Mouse (Mus musculus) cerebellum, postnatal 36 days (tissue): ENCODE data around the gene Atp12a.

Experiments used
- DNase-seq, 2 experiments: peaks; one replicate each; pipeline ENCODE4 v3.0.0; 2021 to 2022; ENCODE audit warnings: mixed read lengths in 2 of 2

Gene Atp12a

DNA sequence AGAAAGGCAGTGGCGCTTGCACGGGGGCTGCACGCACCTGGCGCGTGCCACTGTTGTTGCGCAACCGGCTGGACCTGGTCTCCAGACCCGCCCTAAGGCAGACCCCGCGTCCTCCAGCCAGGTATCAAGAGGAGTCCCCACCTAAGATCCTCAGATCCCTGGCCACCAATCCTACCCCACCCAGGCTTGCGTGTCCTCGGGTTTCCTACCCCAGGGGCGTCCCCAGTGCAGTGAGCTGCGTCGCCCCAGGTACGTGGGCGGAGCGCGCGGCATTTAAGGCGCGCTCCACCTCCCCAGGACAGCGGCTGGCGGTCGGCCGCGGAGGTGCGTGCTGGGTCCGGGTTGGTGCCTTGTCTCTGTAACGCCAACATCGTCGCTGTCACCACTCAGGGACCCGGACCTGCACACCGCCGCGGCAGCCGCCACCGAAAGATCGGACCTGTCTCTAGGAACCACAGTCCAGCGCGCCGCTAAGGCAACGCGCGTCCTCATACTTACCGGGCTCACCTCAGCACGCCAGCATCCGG lies at the start of gene Atp12a:
Gene Atp12a, plus strand, starts transcription at position 358 of the 527 bp plus-strand sequence.
- no peak for DNase-seq

DNA sequence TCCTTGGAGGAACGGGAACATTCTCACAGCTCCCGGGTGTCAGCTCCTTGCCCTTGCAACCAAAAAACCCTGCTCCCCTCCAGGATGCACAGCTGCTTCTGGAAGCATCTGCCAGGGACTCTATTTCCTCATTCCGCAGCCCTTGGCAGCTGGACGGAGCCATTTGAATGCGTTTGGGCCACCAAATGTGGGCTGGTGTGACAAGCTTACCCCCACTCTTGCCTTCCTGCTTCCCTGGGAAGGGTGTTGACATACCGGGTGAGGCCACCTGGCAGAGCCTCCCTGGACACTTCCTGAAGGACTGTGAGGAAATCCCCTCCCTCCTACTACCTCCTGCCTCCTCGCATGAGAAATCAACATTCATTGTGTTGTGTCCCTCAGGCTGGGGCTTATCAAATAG lies 49.3 kb upstream of the Atp12a start:
- DNase-seq = no peak

DNA sequence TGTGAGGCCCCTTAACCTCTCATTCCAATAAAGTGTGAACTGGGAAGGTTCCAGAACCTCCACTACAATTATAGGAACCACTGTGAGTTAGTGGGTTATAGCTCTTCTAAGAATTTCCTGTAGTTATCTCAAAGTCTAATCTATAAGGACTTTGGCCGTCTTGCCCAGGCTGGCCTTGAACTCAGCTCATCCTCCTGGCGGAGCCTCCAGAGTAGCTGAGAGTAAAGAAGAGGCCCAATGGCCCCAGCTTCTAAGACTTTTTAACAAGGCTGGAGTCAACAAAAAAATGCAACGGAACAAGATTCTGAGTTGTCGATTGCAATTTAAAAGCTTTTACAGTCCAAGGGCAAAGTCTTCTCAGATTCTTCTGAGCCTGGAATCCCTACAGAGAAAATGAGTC lies 48.5 kb upstream of the Atp12a start:
- no peak for DNase-seq

DNA sequence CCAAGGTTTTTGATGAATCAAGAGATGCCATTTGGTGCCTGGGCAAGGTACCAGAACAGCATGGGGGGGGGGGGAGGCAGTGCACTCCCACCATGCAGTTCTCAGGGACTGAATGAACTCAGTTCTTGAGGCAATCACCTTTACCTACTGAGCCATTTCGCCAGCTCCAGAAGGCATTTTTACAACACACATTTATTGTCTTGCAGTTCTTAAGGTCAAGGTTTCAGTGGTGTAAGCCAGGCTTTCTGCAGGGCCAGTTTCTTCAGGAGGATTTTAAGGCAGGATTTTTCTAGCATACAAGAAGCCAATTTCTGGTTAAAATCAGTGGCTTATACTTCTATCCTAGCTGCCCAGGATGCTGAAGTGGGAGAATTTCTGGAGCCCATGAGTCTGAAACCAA lies 41.9 kb upstream of the Atp12a start:
- DNase-seq = no peak

DNA sequence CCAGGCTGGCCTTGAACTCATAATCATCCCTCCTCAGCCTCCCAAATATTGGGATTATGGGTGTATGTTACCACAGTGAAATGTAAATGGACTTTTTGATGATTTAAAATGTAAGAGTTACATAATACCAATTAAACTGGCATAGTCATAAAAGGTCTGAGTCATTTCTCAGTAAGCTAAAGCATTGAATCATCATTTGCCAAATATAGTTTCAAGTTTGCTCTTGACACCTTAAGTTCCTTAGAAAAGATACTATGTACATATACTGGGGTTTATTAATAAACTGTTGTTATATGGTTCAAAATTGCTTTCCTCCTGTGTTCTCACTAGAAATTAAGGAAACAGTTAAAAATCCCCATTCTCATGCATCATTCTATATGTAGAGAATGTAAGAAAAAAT lies 39.8 kb upstream of the Atp12a start:
- no peak for DNase-seq

DNA sequence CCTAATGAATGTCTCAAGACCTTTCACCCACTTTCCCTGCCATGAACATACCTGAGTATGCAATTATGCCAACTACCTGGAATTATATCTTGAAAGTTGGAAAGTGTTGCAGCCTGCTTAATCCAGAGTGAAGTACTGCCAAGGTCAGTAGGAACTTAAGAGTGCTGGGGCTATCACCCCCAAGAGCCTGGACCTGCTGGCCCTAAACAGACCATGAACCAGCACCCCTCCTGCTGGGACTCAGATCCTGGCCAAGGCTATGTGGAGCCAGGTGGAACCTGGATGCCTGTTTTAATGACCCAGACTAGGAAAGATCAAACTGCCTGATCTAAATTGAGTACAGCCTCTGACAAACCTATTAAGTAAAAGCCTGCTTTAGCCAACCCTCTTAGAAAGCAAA lies 31.2 kb upstream of the Atp12a start:
- DNase-seq = no peak

DNA sequence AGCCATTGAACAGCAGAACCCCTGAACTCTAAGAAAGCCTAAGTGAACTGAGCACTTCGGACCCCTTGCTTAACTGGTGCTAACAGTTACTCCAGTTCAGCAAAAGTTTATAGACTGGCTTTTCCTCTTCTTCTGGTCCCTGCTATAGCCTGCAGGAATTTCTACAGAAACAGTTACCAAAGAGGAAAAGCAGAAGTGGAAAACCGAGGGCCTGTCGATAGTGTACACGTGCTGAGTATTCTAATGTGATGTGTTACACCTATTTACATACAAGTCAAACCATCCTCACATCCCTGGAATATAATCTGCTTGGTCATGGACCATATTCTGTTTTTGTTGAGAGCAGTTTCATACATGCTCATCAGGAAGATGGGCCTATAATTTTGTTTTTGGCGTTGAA lies 30.4 kb upstream of the Atp12a start:
- DNase-seq = no peak

DNA sequence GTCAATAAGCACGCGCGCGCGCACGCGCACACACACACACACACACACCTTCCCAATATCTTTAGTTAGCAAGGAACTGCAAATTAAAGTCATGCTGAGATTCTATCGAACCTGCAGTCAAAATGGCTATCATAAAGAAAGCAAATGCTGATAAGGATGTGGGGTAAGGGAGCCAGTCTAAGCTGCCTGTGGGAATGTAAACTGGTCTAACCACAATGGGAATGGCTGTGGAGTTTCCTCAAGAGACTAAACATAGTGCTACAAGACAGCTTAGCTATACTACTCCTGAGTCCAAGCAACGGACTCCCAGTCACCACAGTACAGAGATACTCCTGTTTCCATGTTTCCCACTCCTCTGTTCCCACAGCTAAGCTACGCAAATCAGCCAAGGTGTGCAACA lies 28.8 kb upstream of the Atp12a start:
- no peak for DNase-seq

DNA sequence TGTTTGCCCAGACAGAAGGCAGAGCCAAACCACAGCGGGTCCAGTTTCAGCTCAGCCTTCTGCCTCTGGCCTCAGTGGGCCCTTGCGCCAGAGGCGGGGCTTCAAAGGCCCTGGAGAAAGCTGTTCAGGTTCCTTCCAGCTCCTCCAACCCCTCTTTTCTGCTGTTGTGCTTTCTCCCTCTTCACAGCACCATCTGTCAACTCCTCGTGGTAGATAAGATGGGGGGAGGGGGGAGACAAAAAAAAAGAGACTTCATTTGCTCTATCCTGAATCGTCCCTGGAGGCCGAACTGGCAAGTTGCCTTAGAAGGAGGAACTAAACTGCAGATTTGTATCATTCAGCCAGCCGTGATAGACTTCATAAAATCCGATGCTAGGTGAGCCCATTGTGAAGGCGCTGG lies 27.8 kb upstream of the Atp12a start:
- DNase-seq = no peak

DNA sequence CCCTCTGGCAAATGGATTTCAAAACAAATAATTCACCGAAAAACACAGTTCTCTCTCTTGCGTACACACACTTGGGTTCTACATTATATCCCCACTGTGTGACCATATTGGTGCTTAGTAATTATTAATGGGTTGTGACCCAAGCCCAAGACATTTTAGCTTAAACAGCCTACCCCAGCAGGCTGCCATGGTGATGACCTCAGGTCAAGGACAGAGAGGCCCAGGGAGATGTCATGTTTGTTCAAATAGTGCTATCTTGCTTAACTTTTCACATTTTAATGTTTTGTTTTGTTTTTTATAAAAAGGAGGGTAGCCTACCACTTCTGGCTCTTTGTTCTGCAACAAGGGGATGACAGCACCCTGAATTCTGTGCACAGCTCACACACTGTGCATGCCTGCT lies 27.2 kb upstream of the Atp12a start:
- DNase-seq = no peak

DNA sequence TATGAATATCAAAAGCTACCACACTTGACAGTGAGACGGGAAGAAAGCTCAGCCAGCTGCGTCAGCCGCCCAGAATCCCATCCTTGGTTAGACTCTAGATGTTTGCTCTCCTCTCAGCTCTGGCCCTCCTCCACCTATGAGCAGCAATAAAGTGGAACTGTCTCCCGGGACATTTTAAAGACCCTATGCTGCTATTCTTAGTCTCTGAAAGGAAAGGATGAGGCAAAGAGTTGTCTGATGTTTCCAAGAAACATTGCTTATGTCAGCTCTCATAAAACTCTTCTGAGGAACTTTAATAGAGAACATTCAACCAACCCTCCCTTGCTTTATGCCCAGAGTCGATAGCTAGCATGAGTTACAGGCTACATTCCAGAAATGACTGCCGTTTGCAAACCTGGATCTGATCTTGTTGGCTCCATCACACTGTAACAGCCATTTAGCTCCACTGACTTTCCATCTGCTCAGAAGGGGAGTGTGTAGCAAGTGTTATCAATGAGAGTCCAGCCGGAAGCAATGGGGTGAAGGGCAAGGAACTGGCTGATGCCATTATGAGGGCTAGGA lies 25.9 kb upstream of the Atp12a start:
- no peak for DNase-seq

DNA sequence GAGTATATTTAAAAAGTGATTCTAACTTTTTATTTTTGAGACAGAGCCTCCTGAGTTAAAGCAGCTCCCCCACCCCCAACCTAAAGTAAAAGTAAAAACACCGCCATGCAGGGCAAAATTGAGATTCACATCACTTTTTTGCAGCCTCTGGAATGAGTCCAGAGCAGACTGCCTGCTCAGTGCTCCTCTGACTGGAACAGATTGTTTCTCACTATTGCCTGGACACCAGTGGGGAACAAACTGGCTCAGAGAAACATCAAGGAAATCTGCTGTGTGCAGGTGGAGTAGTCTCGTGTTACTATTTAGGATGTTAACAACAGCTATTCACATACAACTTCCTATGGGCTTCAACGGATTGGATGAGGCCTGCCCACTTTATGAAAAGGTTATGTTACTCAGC lies 16.2 kb upstream of the Atp12a start:
- DNase-seq = peak; percentile 35 to 54

DNA sequence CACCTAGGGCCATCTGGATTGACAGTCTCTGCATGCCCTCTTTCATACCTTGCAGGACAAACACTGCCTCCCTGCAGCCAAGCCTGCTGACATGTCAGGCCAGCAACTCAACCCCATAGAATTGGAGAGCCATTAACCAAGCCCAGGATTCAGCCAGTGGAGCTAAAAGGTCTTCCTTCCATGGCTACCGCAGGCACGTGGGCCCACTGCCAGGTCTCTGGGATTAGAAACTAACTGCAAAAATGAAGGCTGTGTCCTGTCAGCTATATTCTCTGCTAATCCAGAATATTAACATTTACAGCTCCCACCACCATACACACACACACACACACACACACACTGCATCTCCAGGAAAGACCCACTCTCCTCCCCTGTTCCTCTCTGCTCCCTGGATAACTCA lies 15.3 kb upstream of the Atp12a start:
- peak; percentile 39 to 50 for DNase-seq

DNA sequence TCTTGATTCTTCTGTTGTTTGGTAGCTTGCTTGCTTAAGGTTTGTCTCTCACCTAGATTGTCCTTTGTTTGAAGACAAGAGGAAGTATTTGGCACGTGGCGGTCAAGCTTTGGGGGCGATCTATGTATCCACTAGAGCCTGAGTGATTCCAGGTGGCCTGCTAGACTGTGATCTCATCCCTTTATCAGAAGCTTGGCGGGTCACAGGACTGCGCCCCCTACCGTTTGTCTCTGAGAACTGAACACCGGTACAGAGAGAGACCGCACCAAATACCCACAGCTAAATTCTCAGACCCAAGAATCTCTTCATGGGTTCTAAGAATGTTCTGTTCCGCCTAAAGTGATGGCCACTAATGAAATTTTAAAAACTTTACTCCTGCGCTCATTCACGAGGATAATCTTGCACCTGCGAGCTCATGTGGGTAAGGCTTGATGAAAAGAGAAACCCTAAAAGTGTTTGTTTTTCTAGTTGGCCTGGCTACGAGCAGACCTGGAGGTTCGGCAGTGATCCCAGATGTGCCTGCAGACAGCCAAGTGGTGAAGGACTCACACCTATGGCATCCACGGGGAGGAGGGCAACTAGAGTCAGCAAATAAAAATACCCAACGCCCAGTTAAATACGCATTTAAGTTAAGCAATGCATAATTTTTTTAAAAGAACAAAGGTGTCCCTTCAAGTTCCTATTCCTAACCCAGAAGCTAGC lies 12.8 kb upstream of the Atp12a start:
- peak; percentile 43 to 47 for DNase-seq

DNA sequence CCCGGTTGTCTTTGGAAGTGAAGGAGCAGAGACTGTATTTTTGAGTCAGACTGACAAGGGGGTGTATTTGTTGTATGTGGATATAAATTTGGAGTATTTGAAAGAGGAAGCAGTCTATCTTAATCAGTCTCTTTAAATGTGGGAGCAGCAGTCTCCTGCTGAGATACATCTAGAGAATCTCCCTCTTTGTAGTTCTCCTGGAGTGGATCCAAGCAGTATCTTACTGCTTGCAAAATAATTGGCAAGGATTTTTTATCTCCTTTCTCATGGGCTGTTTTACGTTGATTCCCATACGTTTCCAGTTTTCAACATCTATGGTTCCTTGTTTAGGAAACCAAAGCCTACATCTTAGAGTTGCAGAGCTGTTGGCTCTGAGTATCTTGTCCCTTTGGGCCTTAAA lies 10.1 kb upstream of the Atp12a start:
- DNase-seq = no peak

DNA sequence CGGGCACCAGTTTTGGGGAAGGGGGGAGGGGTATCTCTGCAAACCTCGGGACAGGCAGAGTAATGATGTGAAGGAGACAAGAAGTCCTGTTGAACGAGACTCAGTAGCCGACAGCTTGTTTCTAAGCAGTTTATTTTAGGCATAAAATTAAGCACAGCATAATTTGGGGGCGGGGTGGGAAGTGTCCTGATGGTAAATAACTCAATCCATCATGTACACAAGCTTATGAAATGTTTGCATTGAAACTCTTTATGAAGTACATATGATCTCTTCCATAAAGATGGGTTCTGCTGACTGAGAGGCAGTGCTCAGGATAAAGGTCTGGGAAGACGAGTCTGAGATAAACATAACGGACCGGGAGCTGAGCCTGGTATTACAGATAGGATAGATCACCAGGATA lies 9.5 kb upstream of the Atp12a start:
- no peak for DNase-seq

DNA sequence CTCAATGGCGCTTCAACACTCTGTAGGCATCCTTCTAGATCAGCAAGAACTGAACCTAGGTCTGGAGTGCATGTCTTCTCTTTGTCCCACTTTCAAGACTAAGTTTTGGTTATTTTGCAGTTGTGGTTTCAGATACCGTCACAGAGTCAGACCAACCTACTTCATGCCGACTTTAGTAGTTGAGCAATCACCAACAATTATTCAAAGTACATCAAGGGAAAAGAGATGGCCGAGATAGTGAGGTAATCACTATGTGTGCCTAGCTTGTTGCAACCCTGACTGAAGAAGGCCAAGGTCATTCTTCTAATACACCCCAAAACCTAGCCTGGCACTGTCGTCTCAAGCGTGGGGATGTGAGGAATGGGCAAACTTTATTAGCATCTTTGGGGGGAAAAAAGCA lies 8.7 kb upstream of the Atp12a start:
- no peak for DNase-seq

DNA sequence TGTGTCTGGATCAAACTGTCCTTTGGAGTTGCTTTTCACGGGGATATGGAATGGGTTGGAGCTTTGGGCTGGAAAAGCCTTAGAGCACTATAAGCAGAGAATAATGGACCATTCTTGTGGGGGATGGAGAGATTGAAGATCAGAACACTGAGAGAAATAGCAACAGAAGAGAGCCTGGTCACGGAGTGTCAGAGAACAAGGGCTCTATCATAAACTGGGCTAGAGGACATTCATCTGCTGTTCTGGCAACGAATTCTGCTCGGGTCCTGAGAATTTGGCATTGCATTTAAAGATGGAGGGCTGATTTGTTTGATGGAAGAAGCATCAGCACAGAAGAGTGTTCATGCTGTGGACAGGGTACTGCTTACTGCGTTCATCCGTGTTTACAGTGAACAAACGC lies 6.4 kb upstream of the Atp12a start:
- no peak for DNase-seq

DNA sequence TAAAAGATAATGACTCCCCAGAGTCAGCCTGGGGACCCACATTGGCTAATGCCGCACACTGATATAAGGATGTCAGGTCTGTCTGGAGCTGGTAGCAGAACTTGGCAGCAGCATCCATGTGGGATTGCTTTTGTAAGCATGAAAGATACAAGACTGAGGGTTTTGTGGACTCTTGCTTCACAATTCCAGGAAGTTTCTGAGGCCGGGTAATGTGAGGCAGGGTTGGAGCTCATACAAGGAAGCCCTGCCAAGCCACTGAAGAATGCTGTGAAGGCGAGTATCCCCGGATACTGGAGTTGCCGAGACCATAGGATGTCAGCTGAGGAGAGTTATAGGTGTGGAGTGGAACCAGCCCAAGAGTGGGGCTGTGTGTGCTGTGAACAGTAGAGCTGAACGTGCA lies 5.7 kb upstream of the Atp12a start:
- DNase-seq = no peak

DNA sequence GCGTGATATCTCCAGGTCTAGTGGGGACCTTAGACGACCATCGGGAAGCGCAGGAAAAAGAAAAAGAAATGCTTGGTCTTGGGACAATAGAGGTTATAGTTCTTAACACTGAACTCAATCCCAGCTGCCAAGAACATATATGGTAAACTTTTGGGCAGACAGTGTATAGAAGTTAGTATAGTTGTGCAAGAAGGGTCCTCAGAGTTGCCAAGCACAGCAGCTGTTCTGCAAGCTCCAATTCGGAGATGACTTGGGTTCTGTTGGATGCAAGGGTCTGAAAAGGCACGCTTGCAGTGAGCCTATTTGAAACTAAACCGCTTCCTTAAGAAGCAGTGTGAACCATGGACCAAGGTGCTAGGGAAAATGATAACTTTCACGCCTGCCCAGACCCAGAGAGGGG lies 424 bp downstream of the Atp12a start:
- no peak for DNase-seq

DNA sequence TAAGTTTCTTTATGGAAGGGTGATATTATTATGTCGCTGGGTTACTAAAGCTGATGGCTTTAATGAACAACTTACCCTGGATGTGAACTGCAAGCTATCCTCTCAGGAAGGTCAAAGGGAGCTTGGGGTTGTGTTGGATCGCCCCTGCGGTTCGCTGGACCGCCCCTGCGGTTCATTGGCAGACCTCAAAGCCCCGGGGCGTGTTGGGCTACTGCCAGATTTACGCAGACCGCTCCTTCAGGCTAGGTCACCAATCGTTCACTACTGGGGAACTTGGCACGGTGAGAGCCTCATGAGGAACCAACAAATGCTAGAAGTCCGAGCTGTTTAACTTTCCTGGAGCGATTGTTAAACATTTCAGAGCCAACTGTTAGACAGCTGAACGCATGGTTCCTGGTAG lies 1.8 kb downstream of the Atp12a start:
- DNase-seq = peak in 1 of 2 experiments; percentile 9

DNA sequence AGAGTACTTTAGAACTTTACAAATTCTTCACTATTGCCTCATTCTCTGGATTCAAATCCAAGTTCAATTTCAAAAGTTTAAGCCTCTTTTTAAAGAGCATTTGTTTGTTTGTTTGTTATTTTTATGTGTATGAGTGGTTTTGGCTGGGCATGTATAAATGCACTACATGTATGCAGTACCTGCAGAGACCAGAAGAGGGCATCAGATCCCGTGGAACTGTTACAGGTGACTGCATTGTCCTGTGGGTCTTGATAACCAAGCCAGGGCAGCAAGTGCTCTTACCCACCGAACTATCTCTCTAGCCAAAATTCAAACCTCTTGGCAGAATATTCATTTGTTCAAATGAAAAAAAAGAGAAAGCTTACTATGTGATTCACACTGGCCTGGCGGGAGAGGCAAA lies 4.0 kb downstream of the Atp12a start:
- peak in 1 of 2 experiments; percentile 17 for DNase-seq

DNA sequence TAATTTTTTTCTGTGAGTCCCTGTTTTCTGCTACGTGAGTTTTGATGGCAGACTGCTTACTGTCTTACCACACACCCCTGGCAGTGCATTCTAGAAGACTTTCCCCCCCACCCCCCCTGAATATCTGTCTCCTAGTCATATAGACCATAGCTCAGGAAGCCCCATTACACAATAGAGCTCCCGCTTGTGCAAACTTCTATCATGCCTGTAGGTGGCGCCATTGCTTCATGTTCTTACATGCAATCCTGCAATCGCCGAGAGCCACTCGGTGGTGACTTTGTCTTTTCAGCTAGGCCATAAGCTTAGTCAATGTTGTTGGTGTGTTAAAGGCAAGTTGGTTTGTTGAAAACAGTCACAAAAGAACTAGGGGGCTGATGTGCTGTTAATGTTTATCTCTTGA lies 10.9 kb downstream of the Atp12a start:
- peak; percentile 78 to 89 for DNase-seq

DNA sequence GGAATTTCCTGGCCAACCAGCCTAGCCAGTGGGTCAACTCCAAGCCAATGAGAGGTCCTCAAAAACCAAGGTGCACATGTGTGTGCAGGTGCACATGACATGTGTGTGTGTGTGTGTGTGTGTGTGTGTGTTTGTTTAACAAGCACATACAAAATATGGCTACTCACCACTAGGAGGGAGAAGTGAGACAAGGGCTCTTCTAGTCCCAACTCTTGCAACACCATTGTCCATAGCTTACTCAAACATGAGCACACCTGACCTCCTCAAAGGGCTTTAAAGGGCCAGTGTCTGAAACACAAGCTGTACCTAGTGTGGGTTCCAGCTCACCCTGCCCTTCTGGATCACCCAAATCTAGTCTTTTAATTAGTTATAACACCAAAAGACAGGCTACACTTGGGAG lies 12.9 kb downstream of the Atp12a start:
- no peak for DNase-seq

DNA sequence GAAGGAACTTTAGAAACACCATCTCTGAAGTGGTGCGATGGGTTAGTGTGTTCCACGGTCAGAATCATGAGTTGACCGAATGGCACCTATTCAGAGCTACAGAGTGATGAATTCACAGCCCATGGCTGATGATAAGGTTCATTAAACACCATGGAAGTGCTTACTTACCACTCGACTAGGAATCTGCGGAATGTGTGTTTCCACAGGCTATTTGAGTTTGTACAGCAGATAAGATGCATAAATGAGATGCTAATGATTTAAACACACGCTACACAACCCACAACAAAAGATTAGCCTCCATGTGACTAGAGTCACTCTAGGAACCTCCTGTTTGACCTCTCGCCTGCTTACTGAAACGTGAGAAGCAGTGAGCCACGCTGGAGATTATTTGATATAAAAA lies 14.5 kb downstream of the Atp12a start:
- DNase-seq = no peak
